Mouse (Mus musculus): ENCODE measurements around the gene Cecr2.

DNA sequence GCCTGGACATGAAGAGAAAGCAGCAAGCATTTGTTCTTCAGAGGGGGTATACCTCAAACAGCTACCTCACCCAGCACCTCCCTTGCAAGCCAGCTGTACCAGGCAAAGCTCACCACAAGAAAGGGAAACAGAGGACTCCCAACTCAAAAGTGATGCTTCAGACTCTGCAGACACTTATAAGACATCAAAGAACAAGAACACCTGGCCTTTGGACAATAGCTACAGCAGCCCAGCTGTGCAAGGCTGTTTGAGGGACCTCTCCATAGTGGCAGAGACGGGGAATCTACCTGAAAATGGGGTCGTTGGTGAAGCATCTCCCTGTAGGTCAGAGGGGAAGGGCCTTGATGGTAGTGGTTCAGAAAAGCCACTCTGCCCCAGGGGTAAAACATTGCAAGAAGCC lies 95.0 kb downstream of the Cecr2 start:
- TF ChIP-seq CTCF (IDR thresholded peaks at IDR 0.05; ENCODE audit: borderline replicate concordance, insufficient read depth, low read depth, low read length) (no peak), POLR2A (IDR thresholded peaks at IDR 0.05; ENCODE audit: borderline replicate concordance, insufficient read depth, low read length) (no peak)
